In genomic region chr11:113611664-113612611, GRCm38 (mm10) we compare ENCODE assay signal across 9 mouse cellular contexts. TPM values are rescaled to one million over a fixed set of nuclear protein-coding genes. Genes with fewer than 3 reads are reported as not detected.
DNase-seq lines count a peak whose midpoint lies in the region; ATAC-seq and TF ChIP-seq lines count a peak whose summit lies in the region.
"Had no signal": no experiment of that assay in that cellular context is flagged by ENCODE, and none has a peak within 500 bp of the region (broad histone marks: within the 10 kb centered on the region; RNA-seq: fewer than 3 reads in every experiment).

No protein-coding gene starts in this region.

- H3K27ac ChIP-seq in CH12.LX (ENCODE audit: insufficient read depth, low read depth) = no peak overlapping the region
- H3K27ac ChIP-seq in embryonic facial prominence, embryonic 15.5 days (replicated peaks) = peak overlapping the region; percentile 25; the same call in 1 of the 2 replicates
- H3K27ac ChIP-seq: macrophage had no signal

- no peak for TF ChIP-seq EP300 in CH12.LX (IDR thresholded peaks at IDR 0.05; ENCODE audit: low read length)

- H3K27me3 ChIP-seq in CH12.LX (replicated peaks) = no peaks in the 10 kb centered on the region
- H3K27me3 ChIP-seq in embryonic facial prominence, embryonic 15.5 days = 0 out of 2 replicates have a peak, but pooled peaks cover 3% of the 10 kb centered on the region

- ATAC-seq in activated CD4-positive, CD25-positive, alpha-beta regulatory T cell, adult 4 months = peak; percentile 67
- ATAC-seq in embryonic facial prominence, embryonic 15.5 days (ENCODE audit: insufficient number of reproducible peaks, low FRiP score, low TSS enrichment, low read depth) = peak; percentile 58

- in situ Hi-C loops in CH12.LX (cut with MboI; ENCODE audit: low pct_ligation_motif_present, low pct_unique_long_range_greater_than_20kb, low sequenced_read_pairs) = no loop called here

- no peak for TF ChIP-seq POLR2A in CH12.LX (IDR thresholded peaks at IDR 0.05; ENCODE audit: low read depth, low read length)

- H3K79me2 ChIP-seq in CH12.LX (replicated peaks; ENCODE audit: control insufficient read depth, extremely low read depth, insufficient read depth, poor library complexity, severe bottlenecking) = no peaks in the 10 kb centered on the region

- peaks cover 0 to 6% of the 10 kb centered on the region in 2 experiments; a peak in 2 of 4 replicates for H3K4me1 ChIP-seq in CH12.LX (ENCODE audit: control insufficient read depth in 1 of 2, insufficient read depth in 2 of 2)
- peaks cover 14% of the 10 kb centered on the region for H3K4me1 ChIP-seq in embryonic facial prominence, embryonic 15.5 days

- H3K36me3 ChIP-seq in CH12.LX (replicated peaks in 1 of 2; ENCODE audit: control insufficient read depth in 1 of 2, insufficient read depth in 1 of 2, low read length in 1 of 2) = no peaks in the 10 kb centered on the region
- H3K36me3 ChIP-seq in embryonic facial prominence, embryonic 15.5 days = no peaks in the 10 kb centered on the region

- peak; percentile 72 for TF ChIP-seq RAD21 in CH12.LX (IDR thresholded peaks at IDR 0.05; ENCODE audit: low read depth, low read length)

- DNase-seq in CH12.LX (ENCODE audit: extremely low read depth) = peak; percentile 61
- peak; percentile 64 for DNase-seq in heart, postnatal 4 days
- peak; percentile 72 to 81 for DNase-seq in layer of hippocampus, postnatal 10 days (ENCODE audit: low spot score in 2 of 2)
- DNase-seq in lung, postnatal 10 days = peak; percentile 74
- peak; percentile 52 for DNase-seq in right cerebral cortex, adult 18-20 months
- DNase-seq in urinary bladder, postnatal 25 days (ENCODE audit: low spot score) = no peak

- H3K9ac ChIP-seq in CH12.LX (ENCODE audit: insufficient read depth, low read depth) = no peak overlapping the region
- H3K9ac ChIP-seq in embryonic facial prominence, embryonic 15.5 days = no peak overlapping the region

- dilution Hi-C loops in CH12.LX (cut with MboI; ENCODE audit: extremely low pct_ligation_motif_present, extremely low pct_unique_long_range_greater_than_20kb, low sequenced_read_pairs) = no loop called here

- peak; percentile 82 to 89 for TF ChIP-seq CTCF in CH12.LX (conservative IDR thresholded peaks at IDR 0.05 in 1 of 2, IDR thresholded peaks at IDR 0.05 in 1 of 2; ENCODE audit: low read depth in 2 of 2, low read length in 2 of 2)

- 26% methylated on average over 24 of the region's 24 CpGs for WGBS in embryonic facial prominence, embryonic 15.5 days

- no peak overlapping the region for H3K4me3 ChIP-seq in CH12.LX (replicated peaks in 1 of 3; ENCODE audit: low read depth in 2 of 3, low read length in 2 of 3, poor library complexity in 1 of 3)
- no peak overlapping the region for H3K4me3 ChIP-seq in embryonic facial prominence, embryonic 15.5 days (replicated peaks)

- no peak overlapping the region for H3K4me2 ChIP-seq in CH12.LX (ENCODE audit: insufficient read depth, low read depth, poor library complexity, severe bottlenecking)
- peak overlapping the region; percentile 19; the same call in 1 of the 2 replicates for H3K4me2 ChIP-seq in embryonic facial prominence, embryonic 15.5 days (replicated peaks)

- peaks cover 4% of the 10 kb centered on the region for H3K9me3 ChIP-seq in CH12.LX (replicated peaks; ENCODE audit: low read length)
- H3K9me3 ChIP-seq in embryonic facial prominence, embryonic 15.5 days (replicated peaks) = no peaks in the 10 kb centered on the region

TF ChIP-seq in CH12.LX, 34 proteins besides CTCF, POLR2A, EP300 and RAD21:
- TF ChIP-seq ZC3H11A (IDR thresholded peaks at IDR 0.05; ENCODE audit: low read depth, low read length) = peak; percentile 34
- TF ChIP-seq SMC3 (IDR thresholded peaks at IDR 0.05; ENCODE audit: low read depth, low read length) = peak; percentile 80
- 0 out of 2 replicates have a peak, but pooled peaks have one; percentile 22 for TF ChIP-seq NELFE (IDR thresholded peaks at IDR 0.05; ENCODE audit: low read depth, low read length)
- TF ChIP-seq NRF1 (IDR thresholded peaks at IDR 0.05; ENCODE audit: low read depth, low read length) = 0 out of 2 replicates have a peak, but pooled peaks have one; percentile 16
- no peak for TF ChIP-seq KAT2A (IDR thresholded peaks at IDR 0.05; ENCODE audit: insufficient replicate concordance, low read length)

RNA-seq across cellular contexts. Expression of gene Sstr2, which starts 7.2 kb away (rescaled TPM):
- total RNA-seq in CH12.LX (2012; rRNA removed) (not detected in 2 replicates), CH12.LX (2014; rRNA removed) (not detected in 2 replicates)
- polyA plus RNA-seq in CH12.LX (2012; ENCODE audit: insufficient read length, low read depth) = not detected in 2 replicates
- not detected for polyA plus RNA-seq in activated CD4-positive, CD25-positive, alpha-beta regulatory T cell, adult 4 months (2017; shearing (Covaris generic))
- 1.0 and 1.6 TPM in 2 replicates for polyA plus RNA-seq in embryonic facial prominence, embryonic 15.5 days (2015; fragmentation: Nextera tagmentation; extraction: Ambion mirVana)
- total RNA-seq in heart, postnatal 4 days (2021) = not detected
- 10 to 100 TPM; 47.4 to 48.2 TPM for total RNA-seq in layer of hippocampus, postnatal 10 days (2021)
- polyA plus RNA-seq: macrophage had no signal

RNA-seq across cellular contexts. Expression of gene Cog1, which starts 37.0 kb away (rescaled TPM):
- total RNA-seq in CH12.LX (2012; rRNA removed) (28.2 and 28.6 TPM in 2 replicates), CH12.LX (2014; rRNA removed) (15.4 and 15.8 TPM in 2 replicates)
- 31.5 and 38.6 TPM in 2 replicates for polyA plus RNA-seq in CH12.LX (2012; ENCODE audit: insufficient read length, low read depth)
- polyA plus RNA-seq in activated CD4-positive, CD25-positive, alpha-beta regulatory T cell, adult 4 months (2017; shearing (Covaris generic)) = 10 to 100 TPM; 17.6 to 17.9 TPM
- 26.7 and 27.6 TPM in 2 replicates for polyA plus RNA-seq in embryonic facial prominence, embryonic 15.5 days (2015; fragmentation: Nextera tagmentation; extraction: Ambion mirVana)
- 10 to 100 TPM; 17.5 to 19.5 TPM for total RNA-seq in heart, postnatal 4 days (2021)
- total RNA-seq in layer of hippocampus, postnatal 10 days (2021) = 10 to 100 TPM; 39.1 TPM

RNA-seq across cellular contexts. Expression of gene Slc39a11, which starts 37.9 kb away (rescaled TPM):
- 52.2 and 54.4 TPM in 2 replicates for total RNA-seq in CH12.LX (2012; rRNA removed)
- 43.2 and 44.9 TPM in 2 replicates for total RNA-seq in CH12.LX (2014; rRNA removed)
- polyA plus RNA-seq in CH12.LX (2012; ENCODE audit: insufficient read length, low read depth) = 51.0 and 53.1 TPM in 2 replicates
- 10 to 100 TPM; 12.5 to 17.1 TPM for polyA plus RNA-seq in activated CD4-positive, CD25-positive, alpha-beta regulatory T cell, adult 4 months (2017; shearing (Covaris generic))
- polyA plus RNA-seq in embryonic facial prominence, embryonic 15.5 days (2015; fragmentation: Nextera tagmentation; extraction: Ambion mirVana) = 26.9 and 27.0 TPM in 2 replicates
- 1 to 10 TPM; 8.2 to 9.5 TPM for total RNA-seq in heart, postnatal 4 days (2021)
- total RNA-seq in layer of hippocampus, postnatal 10 days (2021) = 10 to 100 TPM; 33.1 to 34.0 TPM

Comparison
In these comparisons a context has a peak if more than half of its experiments do, and no peak if none do; other contexts are left out.
1. RNA of gene Sstr2, which starts 7.2 kb away (total RNA-seq): 47.4 to 48.2 TPM in layer of hippocampus, postnatal 10 days; not detected in heart, postnatal 4 days and not detected in CH12.LX; every median in the first group is over 10 times any median in the second.